Mouse (Mus musculus) limb, embryonic 12.5 days (tissue): Measurements from ENCODE around the gene Slc52a3. TPM values are rescaled to one million over a fixed set of nuclear protein-coding genes. Genes with fewer than 3 reads are reported as not detected.
"Not testable (repeated sequence)": the region's sequence is repeated elsewhere in the genome, so short reads cannot be mapped to it uniquely, and the experiment has no call there.

ENCODE experiments used
- ATAC-seq: fragments of 200-750 bp; cut with Nextera tagmentation; 2 replicates; pipeline ENCODE4 v1.8.0; 2017; ENCODE audit warnings: low read depth, moderate TSS enrichment; ENCODE audit not compliant: insufficient number of reproducible peaks, insufficient read depth, low FRiP score, low TSS enrichment
- H3K27ac ChIP-seq: fragments of 300-500 bp; sonication (generic); 2 replicates; pipeline ENCODE4 v1.5.1; 2016; ENCODE audit warnings: mild to moderate bottlenecking, moderate library complexity
- H3K27me3 ChIP-seq: fragments of 300-500 bp; sonication (generic); 2 replicates; pipeline ENCODE4 v1.6.1; 2016; ENCODE audit warnings: mild to moderate bottlenecking, moderate library complexity
- H3K36me3 ChIP-seq: fragments of 300-500 bp; sonication (generic); 2 replicates; pipeline ENCODE4 v1.6.1; 2016; ENCODE audit warnings: mild to moderate bottlenecking, moderate library complexity
- H3K4me1 ChIP-seq: fragments of 300-500 bp; sonication (generic); replicated peaks from 2 replicates; pipeline ENCODE4 v1.6.1; 2016
- H3K4me2 ChIP-seq: fragments of 300-500 bp; sonication (generic); 2 replicates; pipeline ENCODE4 v1.6.1; 2016; ENCODE audit warnings: mild to moderate bottlenecking, moderate library complexity
- H3K4me3 ChIP-seq: fragments of 300-500 bp; sonication (generic); replicated peaks from 2 replicates; pipeline ENCODE4 v1.5.1; 2016; ENCODE audit warnings: mild to moderate bottlenecking
- H3K9ac ChIP-seq: fragments of 300-500 bp; sonication (generic); replicated peaks from 2 replicates; pipeline ENCODE4 v1.6.1; 2016; ENCODE audit warnings: mild to moderate bottlenecking, moderate library complexity
- H3K9me3 ChIP-seq: fragments of 300-500 bp; sonication (generic); 2 replicates; pipeline ENCODE4 v1.6.1; 2016; ENCODE audit warnings: mild to moderate bottlenecking, moderate library complexity
- WGBS: fragments of 180-500 bp; shearing (Covaris S2); methylation state at CpG from one replicate; pipeline ENCODE4 v1.1.7; 2016; 5-methylcytosine and 5-hydroxymethylcytosine counted together
- polyA plus RNA-seq: library from polyadenylated mRNA; unstranded; fragments of >200 nt; fragmentation: Nextera tagmentation; extraction: Ambion mirVana; gene quantifications from 2 replicates; pipeline ENCODE4 v1.2.1, GENCODE M21; 2016

Gene Slc52a3
- polyA plus RNA-seq, 1 experiment from 2014 or later, result 0.97 TPM

GRCm38 (mm10) chr2:151986958-151987357 is 9.4 kb upstream of the Slc52a3 start:
- Histone ChIP-seq H3K4me2 (no peak overlapping the region), H3K36me3 (no peaks in the 10 kb centered on the region), H3K27ac (no peak overlapping the region), H3K4me3 (no peak overlapping the region), H3K9ac (no peak overlapping the region), H3K27me3 (peaks cover 13% of the 10 kb centered on the region; the same call in 1 of the 2 replicates), H3K4me1 (0 out of 2 replicates have a peak, but pooled peaks cover 3% of the 10 kb centered on the region), H3K9me3 (no peaks in the 10 kb centered on the region)
- ATAC-seq, result no peak
- WGBS, result 78% methylated on average over 8 of the region's 8 CpGs

DNA sequence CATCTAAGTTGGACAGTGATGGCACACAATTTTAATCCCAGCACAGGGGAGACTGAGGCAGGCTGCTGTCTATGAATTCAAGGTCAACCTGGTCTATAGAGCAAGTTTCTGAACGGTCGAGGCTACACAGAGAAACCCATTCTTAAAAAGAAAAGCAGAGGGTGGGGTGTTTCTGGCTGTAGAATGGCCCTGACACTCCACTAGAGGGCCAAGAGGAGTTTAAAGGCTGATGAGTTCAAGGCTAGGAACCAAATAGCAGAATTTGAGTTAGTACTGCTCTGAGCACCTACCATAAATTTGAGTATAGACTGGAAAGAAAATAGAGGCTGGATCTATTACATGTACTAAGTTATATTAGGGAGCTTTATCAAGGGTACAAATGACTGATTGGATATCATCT is 7.3 kb upstream of the Slc52a3 start:
- no peak for ATAC-seq
- Histone ChIP-seq H3K4me2 (no peak overlapping the region), H3K27ac (no peak overlapping the region), H3K9me3 (no peaks in the 10 kb centered on the region), H3K36me3 (no peaks in the 10 kb centered on the region), H3K4me1 (0 out of 2 replicates have a peak, but pooled peaks cover 3% of the 10 kb centered on the region), H3K4me3 (no peak overlapping the region), H3K27me3 (peaks cover 31% of the 10 kb centered on the region), H3K9ac (no peak overlapping the region)
- WGBS, result 77% methylated on average over 2 of the region's 2 CpGs

- Histone ChIP-seq H3K4me3 (no peak overlapping the region), H3K27ac (no peak overlapping the region), H3K4me2 (no peak overlapping the region), H3K9me3 (no peaks in the 10 kb centered on the region), H3K9ac (0 out of 2 replicates have a peak overlapping the region, but pooled peaks have one; percentile 18), H3K27me3 (peaks cover 50% of the 10 kb centered on the region), H3K4me1 (peaks cover 8% of the 10 kb centered on the region; the same call in 1 of the 2 replicates), H3K36me3 (no peaks in the 10 kb centered on the region)
- 17% methylated on average over 1 of the region's 1 CpGs for WGBS
- ATAC-seq, result no peak
Observed at GRCm38 (mm10) chr2:151990985-151991394, 5.3 kb upstream of the Slc52a3 start.

GRCm38 (mm10) chr2:151991446-151991845 is 4.9 kb upstream of the Slc52a3 start:
- peaks cover 54% of the 10 kb centered on the region for H3K27me3 ChIP-seq
- H3K36me3 ChIP-seq, result no peaks in the 10 kb centered on the region
- no peak overlapping the region for H3K27ac ChIP-seq
- 37% methylated on average over 5 of the region's 5 CpGs for WGBS
- H3K9ac ChIP-seq, result no peak overlapping the region
- no peak overlapping the region for H3K4me2 ChIP-seq
- H3K4me1 ChIP-seq, result peaks cover 8% of the 10 kb centered on the region; the same call in 1 of the 2 replicates
- no peaks in the 10 kb centered on the region for H3K9me3 ChIP-seq
- ATAC-seq, result no peak
- no peak overlapping the region for H3K4me3 ChIP-seq

DNA sequence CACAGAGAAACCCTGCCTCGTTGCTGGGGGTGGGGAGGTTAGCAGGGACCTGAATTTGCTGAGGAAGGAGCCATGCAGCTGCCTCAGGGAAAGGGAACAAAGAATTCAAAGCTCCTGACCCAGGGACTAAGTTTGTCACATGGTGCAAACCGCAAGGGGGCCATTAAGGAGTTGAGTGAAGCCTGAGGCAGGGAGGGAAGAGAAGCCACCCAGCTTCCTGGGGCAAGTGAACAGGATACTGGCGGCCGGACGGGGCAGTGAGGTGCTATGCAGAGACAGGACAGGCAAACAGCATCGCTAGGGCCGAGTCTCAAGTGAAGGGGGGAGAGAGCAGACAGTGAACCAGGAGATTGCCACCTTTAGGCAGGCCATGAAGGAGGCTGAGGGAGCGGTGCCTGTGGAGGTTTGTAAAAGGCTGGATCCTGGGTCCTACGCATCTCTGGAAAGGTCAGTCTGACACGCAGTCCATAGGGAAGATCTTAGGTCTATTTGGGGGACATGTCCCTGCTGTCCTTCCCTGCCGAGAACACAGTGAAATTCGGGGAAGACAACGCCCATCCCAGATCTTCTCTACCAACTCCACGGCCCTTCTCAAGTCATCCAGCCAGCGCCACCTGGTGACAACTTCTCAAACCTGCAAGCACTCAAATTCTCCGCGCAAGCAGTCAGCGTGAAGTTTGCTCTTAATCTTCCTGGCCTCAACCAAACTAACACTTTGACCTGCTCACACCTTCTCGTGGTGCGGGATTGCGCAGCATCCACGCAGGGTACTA is 1.8 kb upstream of the Slc52a3 start:
- Histone ChIP-seq H3K27me3 (peaks cover 83% of the 10 kb centered on the region), H3K9ac (no peak overlapping the region)

GRCm38 (mm10) chr2:151997190-151997575 is 872 bp downstream of the Slc52a3 start:
- H3K36me3 ChIP-seq, H3K27ac ChIP-seq, H3K9ac ChIP-seq, H3K4me2 ChIP-seq, H3K9me3 ChIP-seq, H3K4me3 ChIP-seq, ATAC-seq: not testable (repeated sequence)
- Histone ChIP-seq H3K4me1 (peaks cover 18% of the 10 kb centered on the region), H3K27me3 (peaks cover 93% of the 10 kb centered on the region)
- 50% methylated on average over 2 of the region's 2 CpGs for WGBS

More for the DNA sequence above, 1.8 kb upstream of the Slc52a3 start:
- Histone ChIP-seq H3K36me3 (no peaks in the 10 kb centered on the region), H3K27ac (no peak overlapping the region), H3K9me3 (no peaks in the 10 kb centered on the region), H3K4me2 (peak overlapping the region; percentile 46), H3K4me3 (peak overlapping the region; percentile 20), H3K4me1 (peaks cover 13% of the 10 kb centered on the region)
- no peak for ATAC-seq
- WGBS, result 7% methylated on average over 22 of the region's 22 CpGs

DNA sequence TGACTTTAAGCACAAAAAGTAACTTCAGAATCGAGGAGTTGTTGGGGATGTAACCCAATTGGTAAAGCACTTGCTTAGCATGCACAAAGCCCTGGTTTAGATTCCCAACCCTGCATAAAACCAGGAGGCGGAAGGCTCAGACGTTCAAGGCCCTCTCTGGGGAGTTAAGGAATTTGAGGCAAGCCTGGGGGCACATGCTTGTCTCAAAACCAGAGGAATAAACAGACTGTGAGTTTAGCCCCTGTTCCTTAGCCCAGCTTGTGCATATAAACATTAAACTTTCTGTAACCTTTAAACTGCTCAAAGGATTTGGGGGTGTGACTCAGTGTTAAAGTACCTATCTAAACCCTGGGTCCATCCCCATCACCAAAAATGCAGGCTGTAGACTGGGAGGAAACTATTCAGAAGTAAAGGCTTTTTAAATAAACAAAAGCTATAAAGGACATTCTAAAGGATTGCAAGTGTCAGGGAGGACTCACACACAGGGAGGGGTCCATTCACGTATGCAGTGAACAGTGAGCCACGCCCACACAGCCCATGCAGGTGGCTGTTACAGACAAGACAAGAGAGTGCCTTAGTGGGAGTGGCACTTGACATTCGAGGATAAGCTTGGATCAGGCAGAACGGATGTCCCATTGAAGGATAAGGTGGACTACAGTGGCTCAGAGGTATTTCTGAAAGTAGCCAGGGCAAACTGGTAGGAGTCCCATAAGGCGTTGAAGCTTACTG is 1.6 kb downstream of the Slc52a3 start:
- H3K4me1 ChIP-seq, result peaks cover 18% of the 10 kb centered on the region
- H3K9ac ChIP-seq, result no peak overlapping the region
- peaks cover 93% of the 10 kb centered on the region for H3K27me3 ChIP-seq
- H3K27ac ChIP-seq, result no peak overlapping the region
- H3K36me3 ChIP-seq, result no peaks in the 10 kb centered on the region
- no peak overlapping the region for H3K4me3 ChIP-seq
- WGBS, result 46% methylated on average over 8 of the region's 8 CpGs
- H3K9me3 ChIP-seq, result no peaks in the 10 kb centered on the region
- H3K4me2 ChIP-seq, result no peak overlapping the region
- no peak for ATAC-seq

- H3K4me1 ChIP-seq, result peaks cover 18% of the 10 kb centered on the region
- no peaks in the 10 kb centered on the region for H3K36me3 ChIP-seq
- no peak overlapping the region for H3K4me2 ChIP-seq
- WGBS, result 71% methylated on average over 9 of the region's 9 CpGs
- H3K27ac ChIP-seq, result no peak overlapping the region
- no peak overlapping the region for H3K9ac ChIP-seq
- peaks cover 87% of the 10 kb centered on the region for H3K27me3 ChIP-seq
- ATAC-seq, result no peak
- no peaks in the 10 kb centered on the region for H3K9me3 ChIP-seq
- H3K4me3 ChIP-seq, result no peak overlapping the region
Observed at GRCm38 (mm10) chr2:151998505-151998899, 2.2 kb downstream of the Slc52a3 start.

GRCm38 (mm10) chr2:151998932-151999331 is 2.6 kb downstream of the Slc52a3 start:
- no peak overlapping the region for H3K27ac ChIP-seq
- peaks cover 83% of the 10 kb centered on the region for H3K27me3 ChIP-seq

DNA sequence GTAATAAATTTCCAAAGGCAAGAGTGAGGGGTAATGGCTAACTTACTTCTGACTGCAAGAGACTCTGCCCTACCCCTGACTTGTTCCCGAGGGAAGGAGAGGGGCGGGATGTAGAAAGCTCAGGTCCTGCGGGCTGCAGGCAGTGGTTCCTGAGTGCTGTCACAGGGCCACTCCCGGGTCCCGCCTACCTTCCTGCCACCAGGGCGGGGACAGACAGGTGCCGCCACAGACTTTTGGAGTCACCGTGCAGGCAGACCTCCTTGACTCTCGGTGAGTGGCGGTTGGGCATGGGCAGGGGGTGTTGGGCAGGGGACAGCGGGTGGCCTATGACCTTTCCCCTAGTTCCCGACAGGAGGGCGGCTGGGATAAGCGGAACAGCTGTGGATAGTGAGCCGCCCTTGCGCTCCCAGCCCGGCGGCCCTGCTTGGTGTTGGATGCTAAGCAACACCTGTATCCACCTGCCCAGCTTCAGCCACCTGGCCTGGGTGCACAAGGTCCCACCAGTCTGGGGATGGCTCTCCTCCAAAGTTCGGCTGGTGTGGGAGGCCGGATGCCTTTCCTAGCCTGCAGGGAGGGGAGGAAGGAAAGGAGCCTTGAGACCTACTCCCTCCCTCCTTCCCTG is 3.5 kb downstream of the Slc52a3 start:
- H3K4me3 ChIP-seq, result no peak overlapping the region
- H3K4me1 ChIP-seq, result peaks cover 14% of the 10 kb centered on the region
- H3K27me3 ChIP-seq, result peaks cover 75% of the 10 kb centered on the region
- H3K36me3 ChIP-seq, result no peaks in the 10 kb centered on the region
- H3K9me3 ChIP-seq, result no peaks in the 10 kb centered on the region
- ATAC-seq, result 0 out of 2 replicates have a peak, but pooled peaks have one; percentile 16
- no peak overlapping the region for H3K4me2 ChIP-seq
- H3K9ac ChIP-seq, result no peak overlapping the region
- no peak overlapping the region for H3K27ac ChIP-seq
- 8% methylated on average over 20 of the region's 20 CpGs for WGBS

More at GRCm38 (mm10) chr2:151998932-151999331, 2.6 kb downstream of the Slc52a3 start:
- Histone ChIP-seq H3K9me3 (no peaks in the 10 kb centered on the region), H3K9ac (no peak overlapping the region), H3K4me2 (no peak overlapping the region), H3K36me3 (no peaks in the 10 kb centered on the region), H3K4me1 (peaks cover 18% of the 10 kb centered on the region), H3K4me3 (no peak overlapping the region)
- WGBS, result 78% methylated on average over 4 of the region's 4 CpGs
- ATAC-seq, result no peak

DNA sequence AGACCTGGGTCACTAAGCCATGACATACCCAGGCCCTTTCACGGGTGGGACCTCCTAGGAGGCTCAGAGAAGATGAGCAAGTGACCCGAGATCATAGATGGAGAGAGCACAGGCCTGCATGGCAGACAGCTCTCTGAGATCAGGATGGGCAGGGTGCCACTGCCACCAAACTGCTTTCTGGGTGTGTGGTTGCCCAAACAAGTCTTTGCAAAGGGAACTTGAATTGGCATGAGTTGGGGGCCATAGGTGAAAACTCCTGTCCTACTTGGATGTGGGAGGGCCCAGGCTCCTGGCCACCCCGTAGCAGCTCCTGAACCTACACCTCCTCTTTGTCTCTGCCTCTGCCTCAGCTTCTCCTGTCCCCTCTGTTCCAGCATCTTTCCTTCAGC is 4.0 kb downstream of the Slc52a3 start:
- Histone ChIP-seq H3K27me3 (peaks cover 71% of the 10 kb centered on the region), H3K9me3 (no peaks in the 10 kb centered on the region), H3K4me2 (no peak overlapping the region), H3K4me3 (no peak overlapping the region), H3K9ac (no peak overlapping the region), H3K4me1 (peaks cover 10% of the 10 kb centered on the region), H3K27ac (no peak overlapping the region), H3K36me3 (no peaks in the 10 kb centered on the region)
- no peak for ATAC-seq
- 51% methylated on average over 3 of the region's 3 CpGs for WGBS
